Mouse (Mus musculus) thymus, postnatal 4 days (tissue): ENCODE measurements around the gene Hdlbp.
A peak's percentile ranks its signal among the peaks of the same experiment; 100 is the strongest.
"Not testable (repeated sequence)": the region's sequence is repeated elsewhere in the genome, so short reads cannot be mapped to it uniquely, and the experiment has no call there.

Source experiments
- DNase-seq: peaks from one replicate; pipeline ENCODE4 v3.0.0; 2021

The Hdlbp gene

DNA sequence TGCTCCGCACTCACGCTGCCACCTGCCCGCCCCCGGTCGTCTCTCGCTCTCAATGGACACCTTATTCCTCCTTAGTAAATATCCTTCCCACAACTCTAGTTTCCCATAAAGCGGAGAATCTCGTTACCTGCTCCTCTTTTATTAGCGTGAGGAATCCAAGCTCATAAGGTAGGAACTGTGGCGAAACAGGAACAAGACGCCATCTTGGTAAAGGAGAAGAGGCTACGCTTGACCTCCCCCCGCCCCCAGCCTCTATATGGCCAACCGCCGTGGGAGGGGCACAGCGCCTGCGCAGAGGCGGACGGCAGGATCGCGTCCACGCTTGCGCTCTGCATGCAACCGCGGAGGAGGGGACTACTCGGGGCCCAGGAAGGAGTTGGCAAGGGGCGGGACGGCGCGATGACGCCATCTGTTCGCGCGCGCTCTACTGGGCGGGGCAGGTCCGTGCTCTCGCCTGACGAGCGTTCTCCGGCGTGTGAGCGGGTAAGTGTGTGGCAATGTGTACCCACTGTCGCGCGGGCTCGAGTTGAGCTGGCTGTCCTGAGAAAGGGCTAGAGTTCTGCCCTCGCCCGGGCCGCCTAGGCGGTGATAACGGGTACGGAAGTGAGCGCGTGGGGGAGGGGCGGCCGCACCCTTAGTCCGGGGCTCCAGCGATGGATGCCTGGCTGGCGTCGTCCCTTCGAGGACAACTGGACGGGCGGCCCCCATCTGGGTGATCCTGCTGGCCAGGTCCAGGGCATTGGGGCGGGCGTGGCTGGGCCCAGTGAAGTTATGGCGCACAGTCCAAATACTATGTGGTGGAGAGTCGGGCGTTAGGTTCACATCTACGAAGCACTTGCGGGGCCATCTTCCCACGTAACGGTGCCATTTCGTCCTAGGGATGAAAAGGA is at the start of gene Hdlbp:
Gene Hdlbp, minus strand, starts transcription at position 230 of the 890 bp plus-strand sequence.
- peak; percentile 99 for DNase-seq

DNA sequence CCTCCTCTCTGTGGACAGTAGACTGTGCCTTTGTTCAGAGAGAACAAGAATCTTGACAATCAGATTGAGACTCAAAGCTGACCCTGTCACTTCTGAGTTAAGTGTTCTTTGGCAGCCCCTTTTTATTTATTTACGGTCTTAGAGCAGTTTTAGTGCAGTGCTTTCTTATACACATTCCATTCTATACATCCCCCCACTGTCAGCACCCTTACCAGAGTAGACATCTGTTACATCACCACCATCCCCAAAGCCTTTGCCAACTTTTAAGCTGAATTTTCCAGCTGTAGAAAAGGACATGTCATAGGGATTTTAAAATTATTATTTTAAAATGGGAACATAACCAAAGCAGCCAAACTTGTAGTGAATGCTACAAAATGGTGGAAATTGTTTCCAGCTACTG is 43.7 kb upstream of the Hdlbp start:
- DNase-seq, result no peak

DNA sequence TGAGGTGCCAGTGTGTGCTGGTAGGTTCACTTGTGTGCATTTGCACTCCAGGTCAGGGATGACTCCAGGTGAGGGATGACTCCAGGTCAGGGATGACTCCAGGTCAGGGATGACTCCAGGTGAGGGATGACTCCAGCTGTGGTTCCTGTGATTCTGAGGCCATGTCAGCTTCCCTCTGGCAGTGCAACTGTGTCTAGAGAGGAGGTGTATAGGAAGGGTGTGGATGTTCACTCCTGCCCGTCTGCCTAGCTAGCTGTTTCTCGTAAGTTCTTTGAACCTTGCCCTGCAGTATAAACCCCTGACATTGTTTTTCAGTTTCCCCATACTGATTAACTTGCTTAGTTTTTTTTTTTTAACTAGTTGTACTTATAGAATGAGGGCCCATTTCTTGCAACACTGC is 42.9 kb upstream of the Hdlbp start:
- DNase-seq, result no peak

DNA sequence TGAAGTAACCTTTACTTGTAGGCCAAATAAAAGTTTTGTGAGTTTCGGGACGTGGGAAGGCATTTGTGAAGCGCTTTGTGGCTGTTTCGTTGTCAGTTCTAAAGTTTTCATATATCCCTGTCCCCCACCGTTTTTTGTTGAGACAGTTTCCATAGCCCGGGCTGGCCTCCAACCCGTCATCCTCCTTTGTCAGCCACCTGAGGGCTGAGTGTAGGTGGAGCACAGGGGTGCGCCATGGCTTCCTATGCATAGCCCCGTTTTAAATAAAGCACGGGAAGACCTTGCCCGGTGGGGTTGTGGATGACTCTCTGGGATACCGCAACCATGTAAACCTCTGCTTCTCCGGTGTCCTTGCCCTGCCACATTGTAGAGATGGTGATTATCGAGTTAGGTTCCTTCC is 34.6 kb upstream of the Hdlbp start:
- DNase-seq, result peak; percentile 7

DNA sequence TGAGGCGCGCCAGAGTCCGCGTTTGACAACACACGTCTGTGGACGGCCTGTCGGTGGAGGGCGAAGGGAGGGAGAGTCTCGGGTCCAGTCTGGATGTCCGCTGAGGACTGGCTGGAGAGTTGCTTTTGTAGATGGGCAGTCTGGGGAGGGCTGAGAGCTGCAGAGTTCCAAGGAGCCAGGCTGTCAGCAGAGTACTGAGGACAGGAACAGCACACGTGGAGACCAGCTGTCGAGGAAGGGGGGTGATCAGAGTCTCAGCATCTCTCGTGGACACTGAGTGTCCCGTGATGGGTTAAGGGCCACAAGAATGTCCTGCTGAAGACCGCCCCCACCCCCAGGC is 33.7 kb upstream of the Hdlbp start:
- no peak for DNase-seq

DNA sequence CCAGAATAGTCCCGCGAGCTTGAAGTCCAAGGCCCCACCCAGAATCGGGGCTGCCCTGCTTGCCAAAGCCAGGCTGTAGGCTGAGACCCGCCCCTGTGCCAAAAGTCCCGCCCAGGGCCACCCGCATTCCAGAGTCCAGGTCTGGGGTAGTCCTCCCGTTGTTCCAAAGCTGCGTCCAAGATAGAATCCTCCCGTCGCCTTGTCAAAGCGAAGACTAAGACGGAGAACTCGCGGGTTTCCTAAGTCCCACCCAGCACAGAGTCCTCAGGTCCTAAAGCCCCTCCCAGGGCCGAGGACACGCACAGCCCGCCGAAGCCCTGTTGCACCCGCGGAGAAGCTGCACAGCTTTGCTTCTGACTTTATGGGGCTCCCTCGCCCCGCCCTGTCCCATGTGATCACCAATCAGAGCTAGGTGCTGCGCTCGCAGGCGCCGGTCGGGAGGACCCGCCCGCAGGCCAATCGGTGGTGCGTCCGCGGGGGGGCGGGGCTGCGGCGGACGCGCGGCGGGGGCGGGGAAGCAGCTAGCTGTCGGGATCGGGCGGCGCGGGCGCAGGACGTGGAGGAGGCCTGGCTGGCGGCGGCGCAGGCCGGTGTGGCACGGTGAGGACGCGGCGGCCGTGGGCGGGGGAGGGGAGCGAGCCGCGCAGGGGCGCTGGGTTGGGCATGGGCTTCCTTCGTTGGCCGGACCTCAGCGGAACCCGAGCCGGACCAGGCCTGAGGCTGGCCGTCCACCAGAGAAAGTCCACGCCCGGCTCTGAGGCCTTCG is 33.2 kb upstream of the Hdlbp start, which contains the start of gene Farp2:
Gene Farp2, plus strand, starts transcription at position 495 of the 766 bp plus-strand sequence.
- DNase-seq, result peak; percentile 95

DNA sequence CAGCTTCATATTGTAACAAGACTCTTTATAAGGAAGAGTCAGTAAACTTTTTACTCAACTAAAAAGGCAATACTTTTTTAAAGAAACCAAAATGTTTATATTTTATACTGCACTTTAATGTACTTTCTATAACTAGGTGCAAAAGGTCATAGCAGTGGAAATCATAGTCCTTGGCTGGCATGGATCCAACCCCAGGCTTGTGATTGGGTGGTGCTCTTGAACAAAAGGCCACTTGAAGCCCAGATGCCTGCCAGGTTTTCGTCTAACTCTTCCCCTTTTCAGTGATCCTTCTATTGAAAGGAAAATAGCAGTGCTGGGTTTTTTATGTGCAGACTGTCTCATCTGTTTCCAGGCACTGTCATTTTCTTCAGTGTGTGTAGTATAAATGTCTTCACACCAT is 30.0 kb upstream of the Hdlbp start:
- not testable (repeated sequence) for DNase-seq

DNA sequence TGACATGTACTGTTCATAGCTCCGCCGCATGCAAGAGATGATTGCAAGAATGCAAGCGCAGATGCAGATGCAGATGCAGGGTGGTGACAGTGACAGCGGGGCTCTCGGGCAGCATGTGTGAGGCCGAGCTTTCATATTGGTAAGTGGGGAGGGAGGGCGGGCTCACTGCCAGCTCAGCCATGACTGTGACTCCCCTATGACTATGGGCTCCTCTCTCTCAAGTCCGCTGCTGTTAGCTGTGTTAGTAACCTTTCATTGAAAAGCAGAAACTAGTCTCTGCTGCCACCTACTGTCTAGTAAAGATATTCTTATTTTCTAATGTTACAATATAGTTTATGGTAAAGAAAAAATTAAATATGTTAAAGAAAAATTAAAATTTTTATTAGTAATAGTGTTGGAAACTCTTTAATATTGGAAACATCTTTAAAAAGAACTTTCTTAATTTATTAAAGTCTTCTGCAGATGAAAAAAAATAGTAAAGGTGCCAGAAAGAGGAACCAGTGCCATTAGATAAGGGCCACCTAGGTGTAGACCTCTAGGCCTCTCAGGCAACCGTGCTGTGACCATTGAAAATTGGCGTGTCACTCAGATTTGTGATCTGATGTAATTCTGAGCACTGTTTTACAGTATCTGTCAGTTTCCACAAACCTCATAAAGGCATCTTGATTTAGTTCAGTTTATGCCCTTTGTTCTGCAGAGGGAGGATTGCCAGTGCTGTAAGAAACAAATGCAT is 28.5 kb upstream of the Hdlbp start:
- DNase-seq, result peak; percentile 12

DNA sequence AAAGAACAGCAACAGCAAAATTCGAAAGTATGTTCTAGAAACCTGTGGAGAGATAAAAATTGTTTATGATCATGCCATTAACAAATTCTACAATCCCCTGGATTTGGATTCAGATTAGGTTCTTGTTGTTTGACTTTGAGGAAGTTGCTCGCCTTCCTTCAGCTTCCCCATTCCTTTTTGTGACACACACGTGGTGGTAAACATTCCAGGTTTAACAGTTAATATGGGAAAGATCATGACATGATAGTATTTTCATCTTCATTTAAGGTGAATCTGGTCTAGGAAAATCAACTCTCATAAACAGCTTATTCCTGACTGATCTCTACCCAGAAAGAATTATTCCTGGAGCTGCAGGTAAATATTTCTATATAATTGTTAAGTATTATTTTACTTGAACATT is 16.7 kb upstream of the Hdlbp start:
- no peak for DNase-seq

DNA sequence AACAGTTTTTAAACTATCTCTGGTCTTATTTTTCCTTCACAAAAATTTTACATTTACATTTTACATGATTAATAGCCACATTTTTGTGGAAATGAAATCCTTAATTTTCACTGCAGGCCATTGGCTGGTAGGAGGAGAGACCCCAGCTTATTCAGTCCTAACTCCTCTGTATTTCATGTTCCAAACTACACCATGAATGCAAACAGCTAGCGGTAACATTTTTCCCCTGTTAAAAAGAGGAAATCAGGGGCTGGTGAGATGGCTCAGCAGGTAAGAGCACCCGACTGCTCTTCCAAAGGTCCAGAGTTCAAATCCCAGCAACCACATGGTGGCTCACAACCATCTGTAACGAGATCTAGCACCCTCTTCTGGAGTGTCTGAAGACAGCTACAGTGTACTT is 7.7 kb upstream of the Hdlbp start:
- not testable (repeated sequence) for DNase-seq

DNA sequence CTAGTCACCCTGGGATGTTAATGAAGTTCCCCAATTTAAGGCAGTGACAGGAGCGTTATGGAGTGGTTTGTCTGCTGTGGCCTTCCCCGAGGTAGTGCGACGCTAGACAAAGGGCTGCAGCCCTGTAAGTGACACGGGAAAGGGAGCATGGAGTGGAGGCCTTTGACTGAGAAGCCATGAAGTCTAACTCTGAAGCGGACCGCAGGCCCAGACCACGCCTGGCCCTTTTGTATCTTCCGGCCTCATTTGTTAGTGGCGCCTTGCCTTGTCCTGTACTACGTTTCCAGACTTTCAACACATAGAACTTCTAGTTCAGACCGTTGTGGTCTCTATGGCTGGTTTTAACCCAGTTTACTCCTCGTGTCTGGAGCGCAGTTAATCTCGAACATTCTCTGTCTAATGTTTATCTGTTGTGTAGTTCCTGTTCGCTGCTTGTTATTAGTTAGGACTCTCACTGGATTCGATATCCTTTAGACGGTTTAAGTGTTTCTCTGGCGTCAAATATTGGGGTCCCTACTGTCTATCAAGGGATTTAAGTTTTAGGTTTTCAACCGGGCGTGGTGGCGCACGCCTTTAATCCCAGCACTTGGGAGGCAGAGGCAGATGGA is 965 bp upstream of the Hdlbp start:
- DNase-seq, result no peak

DNA sequence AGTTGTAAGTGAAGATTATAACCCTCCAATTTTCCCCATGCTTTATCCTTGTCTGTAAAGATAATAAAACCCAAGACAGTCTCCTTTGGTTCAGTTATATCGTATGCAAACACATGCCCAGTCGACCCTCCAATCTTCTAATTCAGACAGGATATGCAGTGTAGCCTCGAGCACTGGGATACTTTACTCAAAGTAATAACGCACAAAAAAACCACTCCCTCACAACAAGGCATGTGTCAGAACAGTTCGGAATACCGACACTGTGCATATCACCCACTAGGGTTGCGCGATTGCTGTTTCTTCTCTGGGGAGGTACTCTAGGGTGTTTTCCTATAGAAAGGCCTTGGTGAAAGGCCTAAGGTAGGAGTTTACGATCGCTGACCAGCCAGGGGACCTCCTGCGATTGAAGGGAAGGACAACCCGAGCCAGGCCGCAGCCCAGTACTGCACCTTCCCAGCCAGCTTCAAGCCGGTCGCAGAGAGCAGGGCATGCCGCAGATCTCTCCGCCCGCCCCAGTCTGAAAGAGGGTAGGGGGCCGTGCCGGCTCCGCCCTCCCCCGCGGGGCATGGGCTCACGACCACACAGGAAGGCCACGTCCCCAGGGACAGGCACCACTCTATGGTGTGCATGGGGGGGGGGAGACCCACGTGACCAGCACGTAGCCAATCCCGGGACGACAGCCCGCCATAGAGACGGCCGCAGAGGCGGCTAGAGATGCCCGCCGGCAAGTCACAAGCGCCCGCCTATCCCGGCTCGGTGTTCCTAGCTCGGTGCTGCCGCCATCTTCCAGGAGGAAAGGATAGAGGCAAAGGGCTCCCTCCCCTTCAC is 643 bp downstream of the Hdlbp start:
- DNase-seq, result peak; percentile 96

DNA sequence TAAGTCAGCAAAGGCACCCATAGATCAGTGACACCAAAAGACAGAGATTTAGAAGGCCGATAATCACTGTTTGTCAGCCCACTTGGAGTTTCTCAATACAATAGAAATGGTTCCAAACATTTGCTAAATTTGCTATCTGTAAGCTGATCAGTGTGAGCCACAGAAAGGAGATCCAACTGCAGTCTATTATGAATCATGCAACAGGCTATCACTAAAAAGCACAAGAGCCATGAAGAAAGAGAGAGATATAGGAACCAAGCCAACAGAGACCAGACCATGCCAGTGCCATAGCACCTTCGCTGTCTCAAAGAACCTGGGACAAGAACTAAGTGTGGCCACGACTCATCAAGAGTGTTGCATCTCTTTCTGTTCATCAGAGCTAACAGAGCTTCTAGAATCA is 2.9 kb downstream of the Hdlbp start:
- DNase-seq, result no peak

DNA sequence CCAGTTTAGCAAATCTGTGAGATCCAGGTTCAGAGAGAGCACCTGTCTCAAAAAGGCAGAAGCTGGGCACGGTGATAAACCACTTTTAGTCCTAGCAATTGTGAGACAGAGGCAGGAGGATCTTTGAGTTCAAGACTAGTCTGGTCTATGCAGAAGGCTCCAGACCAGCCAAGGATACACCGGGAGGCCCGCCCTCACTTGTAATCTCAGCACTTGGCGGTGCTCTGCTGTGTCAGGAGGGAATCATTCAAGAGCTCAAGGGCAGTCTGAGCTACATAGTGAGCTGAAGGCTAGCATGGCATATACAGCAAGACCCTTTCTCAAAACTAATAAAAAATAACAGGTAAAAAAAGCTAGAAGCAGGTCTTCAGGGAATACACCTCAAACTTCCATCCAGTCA is 10.0 kb downstream of the Hdlbp start:
- DNase-seq, result no peak

DNA sequence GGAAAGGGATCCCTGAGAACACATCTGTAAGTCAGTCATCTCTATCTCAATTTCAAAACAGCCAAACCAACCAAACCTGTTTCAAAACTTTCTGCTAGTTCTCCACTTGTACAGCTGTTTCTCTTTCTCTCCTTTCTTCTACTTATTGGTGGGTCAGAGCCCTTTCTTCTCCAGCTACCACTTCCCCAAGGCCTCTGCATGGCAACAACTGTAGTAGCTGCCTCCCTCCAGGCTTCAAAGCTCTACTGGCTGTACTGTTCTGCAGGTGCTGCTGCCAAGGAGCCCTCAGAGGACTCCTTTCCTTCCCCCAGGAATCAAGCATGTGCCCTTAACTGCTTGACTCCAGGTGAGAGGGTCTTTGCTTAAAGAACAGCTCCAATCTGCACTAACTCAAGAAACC is 12.9 kb downstream of the Hdlbp start:
- peak; percentile 36 for DNase-seq

DNA sequence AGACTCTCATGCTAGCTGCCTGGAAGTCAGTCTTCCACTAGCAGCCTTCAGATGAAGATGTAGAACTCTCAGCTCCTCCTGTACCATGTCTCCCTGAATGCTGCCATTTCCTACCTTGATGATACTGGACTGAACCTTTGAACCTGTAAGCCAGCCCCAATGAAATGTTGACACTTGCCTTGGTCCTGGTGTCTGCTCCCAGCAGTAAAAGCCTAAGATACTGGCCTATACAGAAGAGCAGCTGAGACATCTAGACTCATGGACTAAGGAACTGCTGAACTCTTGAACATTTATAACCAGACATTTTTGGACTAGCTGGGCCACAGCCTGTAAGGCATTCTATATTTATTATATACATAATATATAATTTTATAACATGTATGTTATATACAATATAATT is 13.5 kb downstream of the Hdlbp start:
- DNase-seq, result no peak

DNA sequence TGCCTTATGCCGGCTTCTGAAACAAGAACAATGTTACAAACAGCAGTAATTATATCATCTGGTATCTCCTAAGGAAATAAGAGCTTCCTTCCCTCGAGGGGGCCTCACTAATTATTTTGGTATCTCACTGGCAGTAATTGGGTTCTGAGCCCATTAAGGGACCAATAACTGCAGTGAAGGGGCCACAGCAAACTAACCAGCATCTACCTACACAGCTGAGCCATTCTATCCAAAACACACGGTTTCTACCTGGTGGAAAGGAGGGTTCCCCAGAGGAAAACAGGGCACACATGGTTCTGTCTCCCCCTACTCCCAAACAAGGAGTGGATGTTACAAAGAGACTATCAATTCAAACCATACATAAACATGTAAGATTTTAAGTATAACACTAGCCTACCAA is 19.5 kb downstream of the Hdlbp start:
- DNase-seq, result no peak

DNA sequence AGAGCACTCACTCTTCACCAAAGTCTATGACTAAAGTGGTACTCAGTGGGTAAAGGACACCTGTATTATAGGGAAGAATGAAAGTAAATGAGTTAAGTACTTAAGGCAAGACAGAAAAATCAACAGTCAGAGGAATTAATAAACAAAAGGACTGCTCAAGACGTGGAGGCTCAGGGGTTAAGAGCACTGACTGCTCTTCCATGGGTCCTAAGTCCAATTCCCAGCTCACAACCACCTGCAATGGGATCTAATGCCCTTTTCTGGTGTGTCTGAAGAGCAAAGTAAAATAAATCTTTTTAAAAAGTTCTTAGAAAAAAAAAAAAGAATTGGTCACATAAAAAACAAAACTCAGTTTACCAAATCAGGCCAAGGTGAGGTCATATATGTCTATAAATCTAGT is 20.3 kb downstream of the Hdlbp start:
- DNase-seq, result no peak

DNA sequence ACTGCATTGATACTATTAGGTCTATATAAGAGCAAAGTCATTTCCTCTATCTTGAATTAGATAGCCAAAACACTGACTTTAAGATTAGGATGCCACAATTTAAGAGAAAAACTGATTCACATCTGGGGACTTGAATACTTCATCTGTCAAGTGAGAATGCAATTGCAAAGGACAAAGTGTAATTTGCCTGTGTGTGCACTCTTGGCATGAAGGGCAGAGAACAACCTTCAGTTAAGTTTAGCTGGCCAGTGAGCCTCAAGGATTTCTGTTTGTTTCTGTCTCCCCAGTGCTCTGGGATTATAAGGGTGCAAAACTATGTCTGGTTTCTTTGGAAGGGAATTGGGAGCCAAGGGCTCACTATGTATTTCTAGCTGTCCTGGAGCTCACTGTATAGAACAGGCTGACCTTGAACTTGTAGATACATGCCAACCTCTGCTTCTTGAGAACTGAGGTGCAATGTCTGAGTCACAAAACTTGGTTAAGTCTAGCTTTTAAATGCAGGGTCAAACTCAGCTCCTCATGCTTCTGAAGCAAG is 24.8 kb downstream of the Hdlbp start:
- DNase-seq, result no peak

DNA sequence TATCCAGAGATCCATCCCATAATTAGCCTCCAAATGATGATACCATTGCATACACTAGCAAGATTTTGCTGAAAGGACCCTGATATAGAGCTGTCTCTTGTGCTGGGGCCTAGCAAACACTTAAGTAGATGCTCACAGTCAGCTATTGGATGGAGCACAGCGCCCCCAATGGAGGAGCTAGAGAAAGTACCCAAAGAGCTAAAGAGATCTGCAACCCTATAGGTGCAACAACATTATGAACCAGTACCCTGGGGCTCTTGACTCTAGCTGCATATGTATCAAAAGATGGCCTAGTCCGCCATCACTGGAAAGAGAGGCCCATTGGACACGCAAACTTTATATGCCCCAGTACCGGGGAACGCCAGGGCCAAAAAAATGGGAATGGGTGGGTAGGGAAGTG is 28.5 kb downstream of the Hdlbp start:
- not testable (repeated sequence) for DNase-seq

DNA sequence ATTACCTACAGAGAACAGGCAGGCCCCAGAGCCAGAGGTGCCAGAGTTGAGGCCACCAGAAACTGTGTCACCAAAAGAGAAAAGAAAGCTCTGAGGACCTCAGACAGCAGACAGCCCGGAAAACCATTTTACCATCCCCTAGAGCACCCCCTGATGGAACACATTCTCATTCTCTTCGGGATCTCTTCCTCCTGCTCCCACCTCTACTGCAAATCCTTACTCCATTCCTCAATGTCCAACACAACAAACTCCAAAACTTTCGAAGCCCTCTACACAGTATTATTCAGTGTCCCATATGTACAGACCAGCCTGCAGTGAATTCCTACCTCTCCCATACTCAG is 32.8 kb downstream of the Hdlbp start:
- DNase-seq, result no peak
